ENCODE assay signal across 27 mouse cellular contexts in genomic region chr13:37877241-37877640, GRCm38 (mm10).
DNase-seq lines count a peak whose midpoint lies in the region; ATAC-seq lines count a peak whose summit lies in the region.
"Had no signal": no experiment of that assay in that cellular context is flagged by ENCODE, and none has a peak within 500 bp of the region (broad histone marks: within the 10 kb centered on the region; RNA-seq: fewer than 3 reads in every experiment).

No protein-coding gene starts in this region.

- WGBS in liver, embryonic 16.5 days (ENCODE audit: insufficient replicate concordance) = 70% methylated on average over 3 of the region's 3 CpGs

- no peaks in the 10 kb centered on the region for H3K27me3 ChIP-seq in liver, embryonic 16.5 days (ENCODE audit: control insufficient read depth, insufficient read depth, low read depth, low read length)
- H3K27me3 ChIP-seq: hindbrain, embryonic 13.5 days; kidney, embryonic 15.5 days; limb, embryonic 12.5 days; megakaryocyte, embryonic 14.5 days; midbrain, embryonic 15.5 days; neural tube, embryonic 12.5 days had no signal

- peaks cover 59% of the 10 kb centered on the region for H3K4me1 ChIP-seq in brown adipose tissue, adult 24 weeks (ENCODE audit: control insufficient read depth, insufficient read depth, insufficient read length, low read length)
- H3K4me1 ChIP-seq in liver, embryonic 16.5 days (ENCODE audit: control insufficient read depth, low read depth, low read length) = peaks cover 89% of the 10 kb centered on the region
- H3K4me1 ChIP-seq: midbrain, embryonic 15.5 days; neural tube, embryonic 12.5 days had no signal

- peak; percentile 55 for DNase-seq in adrenal gland, postnatal 14 days
- no peak for DNase-seq in adrenal gland, postnatal 36 days
- DNase-seq in kidney, postnatal 25 days = peak; percentile 37 to 82
- DNase-seq in kidney, adult 18-20 months = no peak
- no peak for DNase-seq in right cerebral cortex, postnatal 36 days (ENCODE audit: low spot score in 2 of 2)
- DNase-seq: cerebellum, adult 11 months; cerebellum, adult 9-11 months; gastrocnemius, postnatal 14 days; heart, adult 18-20 months; layer of hippocampus, postnatal 36 days; lung, embryonic 14.5 days; lung, postnatal 36 days; right cerebral cortex, postnatal 25 days; thymus, postnatal 14 days had no signal

- no peaks in the 10 kb centered on the region for H3K36me3 ChIP-seq in liver, embryonic 16.5 days (ENCODE audit: control insufficient read depth, insufficient read depth)
- H3K36me3 ChIP-seq: embryonic facial prominence, embryonic 10.5 days; hindbrain, embryonic 13.5 days; kidney, embryonic 15.5 days; limb, embryonic 12.5 days; midbrain, embryonic 15.5 days; neural tube, embryonic 12.5 days had no signal

- H3K9me3 ChIP-seq in liver, embryonic 16.5 days (replicated peaks; ENCODE audit: control insufficient read depth, low read length) = no peaks in the 10 kb centered on the region
- H3K9me3 ChIP-seq: embryonic facial prominence, embryonic 10.5 days; hindbrain, embryonic 13.5 days; kidney, embryonic 15.5 days; limb, embryonic 12.5 days; megakaryocyte, embryonic 14.5 days; midbrain, embryonic 15.5 days; neural tube, embryonic 12.5 days had no signal

- no peak overlapping the region for H3K4me2 ChIP-seq in liver, embryonic 16.5 days (ENCODE audit: low read depth, low read length)
- H3K4me2 ChIP-seq: hindbrain, embryonic 13.5 days; kidney, embryonic 15.5 days; limb, embryonic 12.5 days; lung, embryonic 14.5 days; midbrain, embryonic 15.5 days; neural tube, embryonic 12.5 days had no signal

- H3K9ac ChIP-seq in liver, embryonic 16.5 days (ENCODE audit: low read depth, low read length) = no peak overlapping the region
- H3K9ac ChIP-seq: hindbrain, embryonic 13.5 days; kidney, embryonic 15.5 days; limb, embryonic 12.5 days; lung, embryonic 14.5 days; midbrain, embryonic 15.5 days; neural tube, embryonic 12.5 days had no signal

- no peak for ATAC-seq in liver, embryonic 16.5 days (ENCODE audit: low read depth)
- ATAC-seq: CD4-positive, CD25-positive, alpha-beta regulatory T cell, adult 4 months; forebrain, embryonic 16.5 days; inflammation-experienced regulatory T-cells, adult 6 months; midbrain, embryonic 15.5 days had no signal

- H3K27ac ChIP-seq in brown adipose tissue, adult 24 weeks (replicated peaks; ENCODE audit: low read depth, low read length) = peak overlapping the region; percentile 43
- peak overlapping the region; percentile 58; the same call in 1 of the 2 replicates for H3K27ac ChIP-seq in liver, embryonic 16.5 days (ENCODE audit: low read length)
- H3K27ac ChIP-seq: embryonic facial prominence, embryonic 10.5 days; hindbrain, embryonic 13.5 days; kidney, embryonic 15.5 days; layer of hippocampus, adult 2 months; limb, embryonic 12.5 days; midbrain, embryonic 15.5 days; neural tube, embryonic 12.5 days had no signal

- H3K4me3 ChIP-seq in brown adipose tissue, adult 24 weeks (ENCODE audit: insufficient read depth, low read depth, low read length) = no peak overlapping the region
- no peak overlapping the region for H3K4me3 ChIP-seq in liver, embryonic 16.5 days (ENCODE audit: low read depth, low read length)
- H3K4me3 ChIP-seq: embryonic facial prominence, embryonic 10.5 days; hindbrain, embryonic 13.5 days; kidney, embryonic 15.5 days; layer of hippocampus, adult 2 months; limb, embryonic 12.5 days; midbrain, embryonic 15.5 days; neural tube, embryonic 12.5 days had no signal

Comparison
In these comparisons a context has a peak if more than half of its experiments do, and no peak if none do; other contexts are left out.
1. DNase-seq: peak in adrenal gland, postnatal 14 days (single experiment) and kidney, postnatal 25 days (2 of 2); none in adrenal gland, postnatal 36 days (0 of 2), kidney, adult 18-20 months (single experiment) and right cerebral cortex, postnatal 36 days (0 of 2).